Mouse (Mus musculus): Measurements from ENCODE around the gene Kcne4. TPM values are rescaled to one million over a fixed set of nuclear protein-coding genes. Genes with fewer than 3 reads are reported as not detected.
A peak's percentile ranks its signal among the peaks of the same experiment; 100 is the strongest.

The Kcne4 gene
- polyA plus RNA-seq, 1 experiment from 2014 or later, result 0.33 TPM

- no peak for ATAC-seq (replicated peaks; ENCODE audit: insufficient number of reproducible peaks, low FRiP score, low TSS enrichment)
Observed at GRCm38 (mm10) chr1:78864351-78864750, 47.8 kb downstream of the Kcne4 start.

GRCm38 (mm10) chr1:78864799-78865346, 48.3 kb downstream of the Kcne4 start:
- H3K4me1 ChIP-seq (ENCODE audit: control insufficient read depth, insufficient read depth, low read length), result peaks cover 3% of the 10 kb centered on the region; the same call in 1 of the 2 replicates
- H3K36me3 ChIP-seq (ENCODE audit: control insufficient read depth, insufficient read depth, low read length), result no peaks in the 10 kb centered on the region
- WGBS (ENCODE audit: insufficient replicate concordance), result 76% methylated on average over 4 of the region's 4 CpGs
- no peak for ATAC-seq (replicated peaks; ENCODE audit: insufficient number of reproducible peaks, low FRiP score, low TSS enrichment)
- H3K9me3 ChIP-seq (replicated peaks; ENCODE audit: control insufficient read depth, low read length), result no peaks in the 10 kb centered on the region
- H3K9ac ChIP-seq (ENCODE audit: low read depth, low read length), result no peak overlapping the region
- no peak overlapping the region for H3K4me3 ChIP-seq (ENCODE audit: low read depth, low read length)
- H3K27ac ChIP-seq (ENCODE audit: low read depth, low read length), result peak overlapping the region; percentile 35; the same call in 1 of the 2 replicates
- H3K4me2 ChIP-seq, result no peak overlapping the region
- no peaks in the 10 kb centered on the region for H3K27me3 ChIP-seq (ENCODE audit: control insufficient read depth, insufficient read depth, low read length)

More at GRCm38 (mm10) chr1:78864351-78864750, 47.8 kb downstream of the Kcne4 start:
- Histone ChIP-seq H3K4me1 (ENCODE audit: control insufficient read depth, insufficient read depth, low read length) (peaks cover 3% of the 10 kb centered on the region; the same call in 1 of the 2 replicates), H3K4me2 (no peak overlapping the region), H3K27ac (ENCODE audit: low read depth, low read length) (peak overlapping the region; percentile 35), H3K27me3 (ENCODE audit: control insufficient read depth, insufficient read depth, low read length) (no peaks in the 10 kb centered on the region), H3K9ac (ENCODE audit: low read depth, low read length) (no peak overlapping the region), H3K9me3 (replicated peaks; ENCODE audit: control insufficient read depth, low read length) (no peaks in the 10 kb centered on the region), H3K36me3 (ENCODE audit: control insufficient read depth, insufficient read depth, low read length) (no peaks in the 10 kb centered on the region), H3K4me3 (ENCODE audit: low read depth, low read length) (no peak overlapping the region)
- WGBS (ENCODE audit: insufficient replicate concordance), result 64% methylated on average over 6 of the region's 6 CpGs

- H3K9me3 ChIP-seq (replicated peaks; ENCODE audit: control insufficient read depth, low read length), result no peaks in the 10 kb centered on the region
- no peaks in the 10 kb centered on the region for H3K27me3 ChIP-seq (ENCODE audit: control insufficient read depth, insufficient read depth, low read length)
- H3K4me2 ChIP-seq, result no peak overlapping the region
- 88% methylated on average over 5 of the region's 5 CpGs for WGBS (ENCODE audit: insufficient replicate concordance)
- H3K36me3 ChIP-seq (ENCODE audit: control insufficient read depth, insufficient read depth, low read length), result no peaks in the 10 kb centered on the region
- peaks cover 3% of the 10 kb centered on the region; the same call in 1 of the 2 replicates for H3K4me1 ChIP-seq (ENCODE audit: control insufficient read depth, insufficient read depth, low read length)
- H3K4me3 ChIP-seq (ENCODE audit: low read depth, low read length), result no peak overlapping the region
- H3K9ac ChIP-seq (ENCODE audit: low read depth, low read length), result no peak overlapping the region
- no peak for ATAC-seq (replicated peaks; ENCODE audit: insufficient number of reproducible peaks, low FRiP score, low TSS enrichment)
- no peak overlapping the region for H3K27ac ChIP-seq (ENCODE audit: low read depth, low read length)
Observed at GRCm38 (mm10) chr1:78865991-78866390, 49.4 kb downstream of the Kcne4 start.

- no peaks in the 10 kb centered on the region for H3K27me3 ChIP-seq (ENCODE audit: control insufficient read depth, insufficient read depth, low read length)
- H3K27ac ChIP-seq (ENCODE audit: low read depth, low read length), result no peak overlapping the region
- ATAC-seq (replicated peaks; ENCODE audit: insufficient number of reproducible peaks, low FRiP score, low TSS enrichment), result no peak
- H3K4me1 ChIP-seq (ENCODE audit: control insufficient read depth, insufficient read depth, low read length), result peaks cover 3% of the 10 kb centered on the region; the same call in 1 of the 2 replicates
- no peaks in the 10 kb centered on the region for H3K9me3 ChIP-seq (replicated peaks; ENCODE audit: control insufficient read depth, low read length)
- H3K4me3 ChIP-seq (ENCODE audit: low read depth, low read length), result no peak overlapping the region
- H3K9ac ChIP-seq (ENCODE audit: low read depth, low read length), result no peak overlapping the region
- H3K4me2 ChIP-seq, result no peak overlapping the region
- 83% methylated on average over 2 of the region's 2 CpGs for WGBS (ENCODE audit: insufficient replicate concordance)
- no peaks in the 10 kb centered on the region for H3K36me3 ChIP-seq (ENCODE audit: control insufficient read depth, insufficient read depth, low read length)
Observed at GRCm38 (mm10) chr1:78866455-78866854, 49.9 kb downstream of the Kcne4 start.

Other genes with a start within 250 kb of the Kcne4 start
- 66.9 and 68.1 TPM in 2 replicates for gene Acsl3, start 158.9 kb upstream of the Kcne4 start, polyA plus RNA-seq (2014; fragmentation: Nextera tagmentation; extraction: Ambion mirVana)
- gene Utp14b, start 158.7 kb upstream of the Kcne4 start, polyA plus RNA-seq (2014; fragmentation: Nextera tagmentation; extraction: Ambion mirVana), result 2.3 and 4.3 TPM in 2 replicates